Mouse (Mus musculus) hindbrain, embryonic 13.5 days (tissue): Measurements from ENCODE around the gene Mucl3. TPM values are rescaled to one million over a fixed set of nuclear protein-coding genes. Genes with fewer than 3 reads are reported as not detected.
A peak's percentile ranks its signal among the peaks of the same experiment; 100 is the strongest.

ENCODE experiments used
- ATAC-seq: fragments of 200-750 bp; cut with Nextera tagmentation; 2 replicates; pipeline ENCODE4 v1.8.0; 2017; ENCODE audit warnings: moderate TSS enrichment; ENCODE audit not compliant: low FRiP score
- H3K27ac ChIP-seq: fragments of 300-500 bp; sonication (generic); 2 replicates; pipeline ENCODE4 v1.5.1; 2015; ENCODE audit warnings: inconsistent platforms, mild to moderate bottlenecking, moderate library complexity
- H3K27me3 ChIP-seq: fragments of 300-500 bp; sonication (generic); 2 replicates; pipeline ENCODE4 v1.6.1; 2015; ENCODE audit warnings: mild to moderate bottlenecking, inconsistent platforms
- H3K36me3 ChIP-seq: fragments of 300-500 bp; sonication (generic); 2 replicates; pipeline ENCODE4 v1.6.1; 2015; ENCODE audit warnings: mild to moderate bottlenecking, inconsistent platforms
- H3K4me1 ChIP-seq: fragments of 300-500 bp; sonication (generic); replicated peaks from 2 replicates; pipeline ENCODE4 v1.6.1; 2015; ENCODE audit warnings: inconsistent platforms
- H3K4me2 ChIP-seq: fragments of 300-500 bp; sonication (generic); 2 replicates; pipeline ENCODE4 v1.6.1; 2015; ENCODE audit warnings: inconsistent platforms, mild to moderate bottlenecking, moderate library complexity
- H3K4me3 ChIP-seq: fragments of 300-500 bp; sonication (generic); 2 replicates; pipeline ENCODE4 v1.5.1; 2015; ENCODE audit warnings: mild to moderate bottlenecking, inconsistent platforms
- H3K9ac ChIP-seq: fragments of 300-500 bp; sonication (generic); 2 replicates; pipeline ENCODE4 v1.6.1; 2015; ENCODE audit warnings: mild to moderate bottlenecking, inconsistent platforms
- H3K9me3 ChIP-seq: fragments of 300-500 bp; sonication (generic); 2 replicates; pipeline ENCODE4 v1.6.1; 2016; ENCODE audit warnings: inconsistent platforms
- WGBS: fragments of 180-500 bp; shearing (Covaris S2); methylation state at CpG from one replicate; pipeline ENCODE4 v1.1.7; 2015; 5-methylcytosine and 5-hydroxymethylcytosine counted together
- polyA plus RNA-seq: library from polyadenylated mRNA; unstranded; fragments of >200 nt; fragmentation: Nextera tagmentation; extraction: Ambion mirVana; gene quantifications from 2 replicates; pipeline ENCODE4 v1.2.1, GENCODE M21; 2015

Mucl3 gene
- polyA plus RNA-seq, result 0.14 TPM in 1 of 2 replicates, not detected in the other

- ATAC-seq, result no peak
- 76% methylated on average over 13 of the region's 13 CpGs for WGBS
- no peaks in the 10 kb centered on the region for H3K4me1 ChIP-seq
These were observed at the start of gene Mucl3 for GRCm38 (mm10) chr17:35643609-35644236. Gene Mucl3 (minus strand): TSS chr17:35643695.

GRCm38 (mm10) chr17:35692368-35692767 is 48.9 kb upstream of the Mucl3 start:
- H3K27me3 ChIP-seq, result no peaks in the 10 kb centered on the region
- ATAC-seq, result no peak
- no peak overlapping the region for H3K9ac ChIP-seq
- peaks cover 15% of the 10 kb centered on the region for H3K4me1 ChIP-seq
- H3K9me3 ChIP-seq, result no peaks in the 10 kb centered on the region
- H3K36me3 ChIP-seq, result peaks cover 78% of the 10 kb centered on the region
- no peak overlapping the region for H3K4me2 ChIP-seq
- no peak overlapping the region for H3K27ac ChIP-seq
- no peak overlapping the region for H3K4me3 ChIP-seq
- 88% methylated on average over 4 of the region's 4 CpGs for WGBS

More at GRCm38 (mm10) chr17:35643609-35644236, at the start of gene Mucl3:
- Histone ChIP-seq H3K9me3 (0 out of 2 replicates have a peak, but pooled peaks cover 3% of the 10 kb centered on the region), H3K9ac (no peak within 1 kb of the TSS), H3K36me3 (no peaks in the 10 kb centered on the region), H3K4me2 (no peak within 1 kb of the TSS), H3K27ac (no peak within 1 kb of the TSS), H3K27me3 (peaks cover 12% of the 10 kb centered on the region), H3K4me3 (no peak within 1 kb of the TSS)

DNA sequence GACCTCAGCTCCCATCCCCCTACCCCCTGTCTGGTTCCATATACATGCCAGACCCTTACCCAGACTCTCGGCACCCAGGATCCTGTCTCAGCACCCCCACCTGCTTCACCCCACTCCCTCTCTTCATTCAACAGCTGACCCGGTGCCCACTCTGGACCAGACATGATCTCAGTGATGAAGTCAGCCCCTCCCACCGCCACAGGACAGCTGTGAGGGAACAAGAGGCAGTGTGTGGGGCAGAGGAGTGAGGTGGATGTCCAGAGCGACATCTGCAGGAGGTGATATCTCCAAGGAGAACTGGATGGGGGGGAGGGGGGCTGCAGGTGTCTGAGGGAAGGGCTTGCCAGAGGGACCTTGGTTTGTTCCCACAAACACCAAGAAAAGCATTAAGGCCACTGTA is 48.3 kb upstream of the Mucl3 start:
- WGBS, result 78% methylated on average over 4 of the region's 4 CpGs
- no peaks in the 10 kb centered on the region for H3K9me3 ChIP-seq
- no peak overlapping the region for H3K4me2 ChIP-seq
- peaks cover 10% of the 10 kb centered on the region for H3K4me1 ChIP-seq
- H3K27me3 ChIP-seq, result no peaks in the 10 kb centered on the region
- H3K9ac ChIP-seq, result no peak overlapping the region
- H3K36me3 ChIP-seq, result peaks cover 83% of the 10 kb centered on the region
- ATAC-seq, result no peak
- no peak overlapping the region for H3K27ac ChIP-seq
- no peak overlapping the region for H3K4me3 ChIP-seq

DNA sequence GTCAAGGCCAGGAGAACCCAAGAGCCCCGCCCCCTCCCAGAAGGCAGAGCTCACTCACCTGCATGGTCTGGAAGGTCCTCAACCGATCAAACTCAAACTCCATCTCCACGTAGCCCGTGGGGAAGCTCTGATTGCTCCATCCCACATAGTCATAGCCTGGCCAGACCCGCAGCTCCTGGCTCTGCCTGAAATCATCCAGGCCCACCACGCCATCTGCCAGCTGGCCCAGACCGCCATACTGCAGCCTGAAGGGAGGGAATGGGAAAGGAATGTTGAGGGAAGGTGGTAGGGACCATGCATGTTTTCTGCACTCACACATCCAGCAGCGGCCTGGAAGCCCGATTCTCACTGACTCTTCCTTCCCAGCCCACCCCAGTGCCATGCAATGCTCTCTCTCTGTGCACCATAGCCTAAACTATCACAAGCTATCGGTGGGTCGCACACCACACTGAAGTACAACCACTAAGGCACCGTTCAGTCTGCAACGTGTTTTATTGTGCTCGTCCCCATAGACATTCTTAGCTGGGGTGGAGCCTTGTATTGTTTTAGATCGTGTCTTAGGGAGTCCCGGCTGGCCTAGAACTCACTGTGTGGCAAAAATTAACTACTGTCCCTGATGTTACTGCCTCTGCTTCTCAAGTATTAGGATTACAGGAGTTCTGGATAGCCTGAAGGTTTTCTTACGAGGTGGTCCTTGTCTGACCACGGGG is 46.6 kb upstream of the Mucl3 start:
- Histone ChIP-seq H3K36me3 (peaks cover 91% of the 10 kb centered on the region), H3K9me3 (no peaks in the 10 kb centered on the region), H3K9ac (no peak overlapping the region; the same call in 1 of the 2 replicates), H3K27me3 (no peaks in the 10 kb centered on the region), H3K4me1 (peaks cover 15% of the 10 kb centered on the region), H3K4me2 (no peak overlapping the region), H3K27ac (no peak overlapping the region), H3K4me3 (no peak overlapping the region)
- WGBS, result 91% methylated on average over 18 of the region's 18 CpGs
- no peak for ATAC-seq

DNA sequence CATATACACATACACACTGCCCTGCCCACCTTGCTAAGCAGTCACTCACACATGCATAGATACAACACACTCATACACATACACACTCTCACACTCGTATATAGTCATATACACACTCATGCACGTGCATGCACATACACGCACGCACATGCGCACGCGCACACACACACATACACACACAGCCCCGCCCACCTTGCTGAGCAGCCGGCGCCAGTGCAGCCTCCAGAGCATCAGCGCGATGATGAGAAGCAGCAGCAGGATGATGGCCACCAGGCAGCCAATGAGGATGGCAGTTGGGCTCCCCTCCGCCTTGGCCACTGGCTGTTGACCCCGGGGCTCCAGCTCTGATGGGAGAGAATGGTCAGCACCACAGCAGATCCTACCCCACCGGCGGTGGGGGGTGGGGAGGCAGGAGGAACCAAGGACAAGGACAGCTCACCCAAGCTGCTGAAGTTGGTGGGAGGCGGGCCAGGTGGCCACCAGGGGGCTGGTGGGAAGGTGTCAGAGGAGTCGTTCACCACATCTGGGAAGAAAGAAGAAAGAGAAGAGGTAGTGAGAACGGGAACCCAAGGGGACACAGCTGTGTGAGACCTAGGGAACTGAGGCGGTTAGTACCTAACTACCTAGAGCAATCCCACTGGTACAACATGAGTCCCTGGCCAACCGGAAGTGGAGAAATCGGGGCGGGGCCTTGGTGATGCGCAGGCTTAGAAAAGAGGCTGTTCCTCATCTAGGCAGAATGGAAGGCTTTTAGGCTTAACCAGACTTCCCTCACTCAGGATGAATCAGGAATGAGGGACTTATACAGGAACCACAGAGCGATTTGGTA is 45.1 kb upstream of the Mucl3 start:
- no peak for ATAC-seq
- 90% methylated on average over 25 of the region's 25 CpGs for WGBS

DNA sequence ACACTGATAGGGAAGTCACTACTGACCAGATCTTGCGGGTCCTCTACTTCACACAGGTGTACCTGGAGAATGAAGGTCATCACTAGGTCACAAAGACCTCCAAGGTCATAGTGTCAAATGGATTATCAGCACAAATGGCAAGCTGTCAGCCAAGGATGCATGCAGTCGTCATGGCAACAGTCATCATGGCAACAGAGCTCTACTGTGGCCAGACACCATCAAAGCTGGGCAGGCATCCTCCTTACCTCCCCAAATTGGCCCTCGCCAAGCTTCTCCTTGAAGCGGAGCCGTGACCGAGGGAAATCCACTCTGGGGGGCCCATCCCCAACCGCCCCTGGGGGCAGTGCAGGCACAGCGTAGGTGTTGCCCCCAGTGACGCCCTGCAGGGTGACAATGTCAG is 41.6 kb upstream of the Mucl3 start:
- H3K4me3 ChIP-seq, result no peak overlapping the region
- H3K9ac ChIP-seq, result 0 out of 2 replicates have a peak overlapping the region, but pooled peaks have one; percentile 49
- H3K36me3 ChIP-seq, result peaks cover 98% of the 10 kb centered on the region
- no peaks in the 10 kb centered on the region for H3K9me3 ChIP-seq
- peaks cover 16% of the 10 kb centered on the region for H3K4me1 ChIP-seq
- H3K4me2 ChIP-seq, result no peak overlapping the region
- H3K27me3 ChIP-seq, result no peaks in the 10 kb centered on the region
- no peak for ATAC-seq
- 56% methylated on average over 9 of the region's 9 CpGs for whole genome bisulfite sequencing
- H3K27ac ChIP-seq, result peak overlapping the region; percentile 66

More for the DNA sequence above, 45.1 kb upstream of the Mucl3 start:
- Histone ChIP-seq H3K9ac (peak overlapping the region; percentile 26; the same call in 1 of the 2 replicates), H3K36me3 (peaks cover 98% of the 10 kb centered on the region), H3K9me3 (no peaks in the 10 kb centered on the region), H3K27me3 (no peaks in the 10 kb centered on the region), H3K27ac (no peak overlapping the region; the same call in 1 of the 2 replicates), H3K4me1 (peaks cover 16% of the 10 kb centered on the region), H3K4me2 (no peak overlapping the region), H3K4me3 (no peak overlapping the region)

- peaks cover 68% of the 10 kb centered on the region for H3K36me3 ChIP-seq
- no peaks in the 10 kb centered on the region for H3K9me3 ChIP-seq
- no peak overlapping the region for H3K4me2 ChIP-seq
- peak overlapping the region; percentile 8 for H3K27ac ChIP-seq
- no peak overlapping the region for H3K9ac ChIP-seq
- peaks cover 16% of the 10 kb centered on the region for H3K4me1 ChIP-seq
- ATAC-seq, result no peak
- no peaks in the 10 kb centered on the region for H3K27me3 ChIP-seq
- WGBS, result 87% methylated on average over 13 of the region's 13 CpGs
- no peak overlapping the region for H3K4me3 ChIP-seq
These were observed 38.5 kb upstream of the Mucl3 start for GRCm38 (mm10) chr17:35681986-35682385.

DNA sequence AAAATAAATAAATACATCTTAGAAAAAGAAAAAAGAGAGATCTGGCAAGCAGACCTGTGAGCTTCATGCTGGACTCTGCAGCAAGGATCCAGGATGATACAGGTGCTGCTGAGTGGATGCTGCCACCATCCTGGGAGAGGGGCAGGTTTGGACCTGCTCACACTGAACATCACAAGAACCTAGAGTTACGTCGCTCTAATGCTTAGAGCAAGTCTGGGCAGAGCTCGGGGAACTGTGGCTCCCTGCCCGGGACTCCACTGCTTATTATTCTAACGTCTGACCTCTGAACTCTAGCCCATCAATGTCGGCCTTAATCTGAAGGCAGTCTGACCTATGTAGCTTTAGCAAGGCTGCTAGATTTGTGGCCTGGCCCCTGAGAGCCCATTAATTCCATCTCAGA is 37.1 kb upstream of the Mucl3 start:
- Histone ChIP-seq H3K4me2 (no peak overlapping the region), H3K9ac (no peak overlapping the region), H3K36me3 (peaks cover 54% of the 10 kb centered on the region), H3K4me1 (peaks cover 6% of the 10 kb centered on the region), H3K27ac (peak overlapping the region; percentile 40; the same call in 1 of the 2 replicates), H3K9me3 (no peaks in the 10 kb centered on the region), H3K27me3 (no peaks in the 10 kb centered on the region), H3K4me3 (no peak overlapping the region)
- ATAC-seq, result no peak
- 45% methylated on average over 6 of the region's 6 CpGs for WGBS

DNA sequence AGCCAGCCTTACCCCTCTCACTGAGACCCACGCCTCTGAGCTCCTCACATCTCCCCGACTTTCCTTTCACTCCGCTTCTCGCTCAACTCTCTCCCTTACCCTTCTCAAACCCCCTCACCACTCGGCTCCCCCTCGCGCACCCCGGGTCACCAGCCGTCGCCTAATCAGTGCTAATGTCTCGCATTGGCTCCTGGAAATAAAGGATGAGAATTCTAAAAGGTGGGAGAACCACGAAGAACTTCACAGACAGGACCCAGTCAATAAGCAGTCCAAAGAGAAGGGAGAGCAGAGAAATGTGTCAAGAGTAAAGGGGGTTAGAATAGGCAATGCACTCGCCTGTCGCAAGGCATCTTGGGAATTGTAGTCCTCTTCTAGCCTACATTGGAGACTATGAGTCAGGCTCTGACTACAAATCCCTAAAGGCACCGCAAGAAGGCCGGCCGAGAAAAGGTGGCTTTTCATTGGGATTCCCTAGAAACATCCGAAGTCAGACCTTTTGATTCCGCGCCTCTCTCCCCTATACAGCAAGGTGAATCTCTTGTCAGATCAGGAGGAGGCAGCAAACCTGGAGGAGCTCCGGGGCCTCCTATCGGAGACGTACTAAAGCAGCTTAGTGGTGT is 30.0 kb upstream of the Mucl3 start, which contains the start of gene Gtf2h4:
Gtf2h4 (minus strand) TSS at position 324 of the 620 bp plus-strand sequence.
- no peaks in the 10 kb centered on the region for H3K9me3 ChIP-seq
- peak within 1 kb of the TSS; percentile 35; the same call in 1 of the 2 replicates for H3K27ac ChIP-seq
- H3K36me3 ChIP-seq, result peaks cover 14% of the 10 kb centered on the region
- 2% methylated on average over 23 of the region's 23 CpGs for WGBS
- peaks cover 10% of the 10 kb centered on the region for H3K4me1 ChIP-seq
- peak within 1 kb of the TSS; percentile 90 for H3K9ac ChIP-seq
- ATAC-seq, result peak; percentile 95
- peak within 1 kb of the TSS; percentile 69 for H3K4me3 ChIP-seq
- peak within 1 kb of the TSS; percentile 84 for H3K4me2 ChIP-seq
- H3K27me3 ChIP-seq, result no peaks in the 10 kb centered on the region

GRCm38 (mm10) chr17:35672527-35672926 is 29.0 kb upstream of the Mucl3 start:
- Histone ChIP-seq H3K27ac (no peak overlapping the region), H3K9ac (0 out of 2 replicates have a peak overlapping the region, but pooled peaks have one; percentile 90), H3K27me3 (no peaks in the 10 kb centered on the region), H3K36me3 (peaks cover 14% of the 10 kb centered on the region), H3K9me3 (no peaks in the 10 kb centered on the region), H3K4me3 (no peak overlapping the region; the same call in 1 of the 2 replicates), H3K4me1 (peaks cover 18% of the 10 kb centered on the region), H3K4me2 (peak overlapping the region; percentile 84)
- ATAC-seq, result no peak
- WGBS, result 94% methylated on average over 6 of the region's 6 CpGs

GRCm38 (mm10) chr17:35671846-35672245 is 28.4 kb upstream of the Mucl3 start:
- Histone ChIP-seq H3K4me2 (no peak overlapping the region), H3K27me3 (no peaks in the 10 kb centered on the region), H3K4me3 (no peak overlapping the region), H3K4me1 (peaks cover 20% of the 10 kb centered on the region), H3K9me3 (no peaks in the 10 kb centered on the region), H3K9ac (no peak overlapping the region; the same call in 1 of the 2 replicates), H3K27ac (no peak overlapping the region), H3K36me3 (peaks cover 14% of the 10 kb centered on the region)
- ATAC-seq, result no peak
- 89% methylated on average over 6 of the region's 6 CpGs for WGBS
